Mouse (Mus musculus): ENCODE data around the gene Edc3.
"Not testable (repeated sequence)": the region's sequence is repeated elsewhere in the genome, so short reads cannot be mapped to it uniquely, and the experiment has no call there.

Gene Edc3

GRCm38 (mm10) chr9:57698466-57699150 is 9.7 kb upstream of the Edc3 start:
- DNase-seq (ENCODE audit: inconsistent age in 2 of 2, low spot score in 1 of 2): no peak

GRCm38 (mm10) chr9:57706496-57706895 is 1.8 kb upstream of the Edc3 start:
- DNase-seq (ENCODE audit: inconsistent age in 2 of 2, low spot score in 1 of 2): no peak

GRCm38 (mm10) chr9:57708720-57709274 is 457 bp downstream of the Edc3 start:
- peak; percentile 46 to 78 for DNase-seq (ENCODE audit: inconsistent age in 2 of 2, low spot score in 1 of 2)

GRCm38 (mm10) chr9:57710214-57710613 is 1.9 kb downstream of the Edc3 start:
- DNase-seq (ENCODE audit: inconsistent age in 2 of 2, low spot score in 1 of 2): not testable (repeated sequence)

GRCm38 (mm10) chr9:57712194-57712593 is 3.9 kb downstream of the Edc3 start:
- no peak for DNase-seq (ENCODE audit: inconsistent age in 2 of 2, low spot score in 1 of 2)

GRCm38 (mm10) chr9:57718408-57718807 is 10.1 kb downstream of the Edc3 start:
- no peak for DNase-seq (ENCODE audit: inconsistent age in 2 of 2, low spot score in 1 of 2)

GRCm38 (mm10) chr9:57720736-57721135 is 12.4 kb downstream of the Edc3 start:
- DNase-seq (ENCODE audit: inconsistent age in 2 of 2, low spot score in 1 of 2): no peak

- DNase-seq (ENCODE audit: inconsistent age in 2 of 2, low spot score in 1 of 2): no peak
Observed at GRCm38 (mm10) chr9:57722371-57722770, 14.0 kb downstream of the Edc3 start.

GRCm38 (mm10) chr9:57723315-57723715 is 15.0 kb downstream of the Edc3 start:
- DNase-seq (ENCODE audit: inconsistent age in 2 of 2, low spot score in 1 of 2): peak; percentile 53 to 81

GRCm38 (mm10) chr9:57723796-57724195 is 15.5 kb downstream of the Edc3 start:
- DNase-seq (ENCODE audit: inconsistent age in 2 of 2, low spot score in 1 of 2): no peak

- DNase-seq (ENCODE audit: inconsistent age in 2 of 2, low spot score in 1 of 2): no peak
Observed at GRCm38 (mm10) chr9:57724701-57725100, 16.4 kb downstream of the Edc3 start.

- no peak for DNase-seq (ENCODE audit: inconsistent age in 2 of 2, low spot score in 1 of 2)
Observed at GRCm38 (mm10) chr9:57728312-57728711, 20.0 kb downstream of the Edc3 start.

- DNase-seq (ENCODE audit: inconsistent age in 2 of 2, low spot score in 1 of 2): no peak
Observed at GRCm38 (mm10) chr9:57733606-57734005, 25.3 kb downstream of the Edc3 start.

- no peak for DNase-seq (ENCODE audit: inconsistent age in 2 of 2, low spot score in 1 of 2)
Observed at GRCm38 (mm10) chr9:57739863-57740262, 31.5 kb downstream of the Edc3 start.

GRCm38 (mm10) chr9:57744462-57745091 is 36.2 kb downstream of the Edc3 start:
- peak; percentile 39 to 79 for DNase-seq (ENCODE audit: inconsistent age in 2 of 2, low spot score in 1 of 2)

GRCm38 (mm10) chr9:57747067-57747466 is 38.7 kb downstream of the Edc3 start:
- DNase-seq (ENCODE audit: inconsistent age in 2 of 2, low spot score in 1 of 2): no peak

- peak in 1 of 2 experiments; percentile 37 for DNase-seq (ENCODE audit: inconsistent age in 2 of 2, low spot score in 1 of 2)
Observed at GRCm38 (mm10) chr9:57748137-57748536, 39.8 kb downstream of the Edc3 start.

- no peak for DNase-seq (ENCODE audit: inconsistent age in 2 of 2, low spot score in 1 of 2)
Observed at GRCm38 (mm10) chr9:57748831-57749230, 40.5 kb downstream of the Edc3 start.

GRCm38 (mm10) chr9:57750901-57751300 is 42.6 kb downstream of the Edc3 start:
- DNase-seq (ENCODE audit: inconsistent age in 2 of 2, low spot score in 1 of 2): peak in 1 of 2 experiments; percentile 29

GRCm38 (mm10) chr9:57757578-57757977 is 49.2 kb downstream of the Edc3 start:
- DNase-seq (ENCODE audit: inconsistent age in 2 of 2, low spot score in 1 of 2): peak in 1 of 2 experiments; percentile 35

- peak in 1 of 2 experiments; percentile 38 for DNase-seq (ENCODE audit: inconsistent age in 2 of 2, low spot score in 1 of 2)
Observed at GRCm38 (mm10) chr9:57758528-57758927, 50.2 kb downstream of the Edc3 start.

GRCm38 (mm10) chr9:57759289-57759688 is 50.9 kb downstream of the Edc3 start:
- DNase-seq (ENCODE audit: inconsistent age in 2 of 2, low spot score in 1 of 2): peak; percentile 83 to 95
